Mouse (Mus musculus): Measurements from ENCODE around the gene Baz2b. TPM values are rescaled to one million over a fixed set of nuclear protein-coding genes. Genes with fewer than 3 reads are reported as not detected.
A peak's percentile ranks its signal among the peaks of the same experiment; 100 is the strongest.
"Not testable (repeated sequence)": the region's sequence is repeated elsewhere in the genome, so short reads cannot be mapped to it uniquely, and the experiment has no call there.

Baz2b gene
- polyA plus RNA-seq, 1 experiment from 2014 or later = 105 TPM

- Histone ChIP-seq H3K9ac (no peak overlapping the region), H3K9me3 (no peaks in the 10 kb centered on the region), H3K4me3 (no peak overlapping the region), H3K27ac (no peak overlapping the region), H3K27me3 (no peaks in the 10 kb centered on the region), H3K4me2 (no peak overlapping the region), H3K4me1 (replicated peaks) (no peaks in the 10 kb centered on the region), H3K36me3 (no peaks in the 10 kb centered on the region)
- 42% methylated on average over 5 of the region's 5 CpGs for WGBS
- ATAC-seq (ENCODE audit: low FRiP score) = no peak
Observed at GRCm38 (mm10) chr2:60148651-60149050, 61.0 kb downstream of the Baz2b start.

GRCm38 (mm10) chr2:60147428-60147827 lies 62.2 kb downstream of the Baz2b start:
- no peak overlapping the region for H3K9ac ChIP-seq
- no peaks in the 10 kb centered on the region for H3K4me1 ChIP-seq (replicated peaks)
- no peak overlapping the region for H3K4me2 ChIP-seq
- no peak overlapping the region for H3K27ac ChIP-seq
- no peaks in the 10 kb centered on the region for H3K36me3 ChIP-seq
- 37% methylated on average over 3 of the region's 3 CpGs for WGBS
- no peaks in the 10 kb centered on the region for H3K9me3 ChIP-seq
- ATAC-seq (ENCODE audit: low FRiP score) = no peak
- H3K4me3 ChIP-seq = no peak overlapping the region
- no peaks in the 10 kb centered on the region for H3K27me3 ChIP-seq

DNA sequence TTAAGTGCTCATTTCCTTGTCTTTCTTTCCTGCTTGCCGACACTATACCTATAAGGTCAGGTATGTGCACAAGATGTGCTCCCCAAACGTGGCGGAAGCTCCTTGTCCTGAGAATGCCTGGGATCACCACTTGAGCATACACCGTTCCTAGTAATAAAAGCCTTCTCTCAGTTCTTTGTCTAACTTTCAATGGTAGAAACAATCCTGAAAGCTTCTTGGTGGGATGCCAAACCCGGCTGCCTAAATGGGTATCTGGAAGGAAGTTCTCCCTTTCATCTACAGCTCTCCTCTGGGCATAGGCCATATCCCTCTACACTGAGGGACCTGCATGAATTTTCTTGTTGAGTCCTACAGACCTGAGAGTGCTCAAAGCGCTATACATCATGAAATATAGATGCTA lies 63.9 kb downstream of the Baz2b start:
- no peaks in the 10 kb centered on the region for H3K36me3 ChIP-seq
- no peak overlapping the region for H3K4me3 ChIP-seq
- H3K9me3 ChIP-seq = no peaks in the 10 kb centered on the region
- H3K9ac ChIP-seq = no peak overlapping the region
- no peak for ATAC-seq (ENCODE audit: low FRiP score)
- no peak overlapping the region for H3K4me2 ChIP-seq
- H3K4me1 ChIP-seq (replicated peaks) = no peaks in the 10 kb centered on the region
- 44% methylated on average over 6 of the region's 6 CpGs for WGBS
- no peaks in the 10 kb centered on the region for H3K27me3 ChIP-seq
- no peak overlapping the region for H3K27ac ChIP-seq

GRCm38 (mm10) chr2:60143383-60143782 lies 66.3 kb downstream of the Baz2b start:
- H3K27ac ChIP-seq = no peak overlapping the region
- H3K27me3 ChIP-seq = no peaks in the 10 kb centered on the region
- 62% methylated on average over 5 of the region's 5 CpGs for WGBS
- H3K4me1 ChIP-seq (replicated peaks) = no peaks in the 10 kb centered on the region
- H3K9ac ChIP-seq = no peak overlapping the region
- H3K9me3 ChIP-seq = no peaks in the 10 kb centered on the region
- no peak for ATAC-seq (ENCODE audit: low FRiP score)
- no peaks in the 10 kb centered on the region for H3K36me3 ChIP-seq
- H3K4me3 ChIP-seq = no peak overlapping the region
- no peak overlapping the region for H3K4me2 ChIP-seq

DNA sequence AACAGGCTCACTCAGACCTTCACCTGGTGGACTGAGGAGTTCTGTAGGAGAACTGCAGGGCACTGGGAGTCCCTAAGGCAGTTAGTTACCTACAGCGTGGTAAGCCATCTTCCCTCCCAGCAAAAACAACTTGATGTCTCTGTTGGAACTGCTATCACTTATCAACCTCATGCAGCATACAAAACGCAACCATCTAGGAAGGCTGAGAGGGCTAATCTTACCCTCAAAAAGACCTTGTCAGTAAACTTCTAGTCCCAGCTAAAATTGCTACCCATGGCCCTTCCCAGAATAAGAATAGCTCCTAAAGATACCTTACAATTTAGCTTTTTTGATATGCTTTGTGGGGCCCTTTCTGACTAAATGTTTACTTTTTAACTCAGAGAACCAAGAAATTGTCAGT lies 67.4 kb downstream of the Baz2b start:
- no peaks in the 10 kb centered on the region for H3K9me3 ChIP-seq
- no peaks in the 10 kb centered on the region for H3K36me3 ChIP-seq
- H3K4me2 ChIP-seq = no peak overlapping the region
- ATAC-seq (ENCODE audit: low FRiP score) = no peak
- 88% methylated on average over 2 of the region's 2 CpGs for WGBS
- H3K4me1 ChIP-seq (replicated peaks) = no peaks in the 10 kb centered on the region
- no peaks in the 10 kb centered on the region for H3K27me3 ChIP-seq
- no peak overlapping the region for H3K4me3 ChIP-seq
- H3K9ac ChIP-seq = no peak overlapping the region
- H3K27ac ChIP-seq = no peak overlapping the region

DNA sequence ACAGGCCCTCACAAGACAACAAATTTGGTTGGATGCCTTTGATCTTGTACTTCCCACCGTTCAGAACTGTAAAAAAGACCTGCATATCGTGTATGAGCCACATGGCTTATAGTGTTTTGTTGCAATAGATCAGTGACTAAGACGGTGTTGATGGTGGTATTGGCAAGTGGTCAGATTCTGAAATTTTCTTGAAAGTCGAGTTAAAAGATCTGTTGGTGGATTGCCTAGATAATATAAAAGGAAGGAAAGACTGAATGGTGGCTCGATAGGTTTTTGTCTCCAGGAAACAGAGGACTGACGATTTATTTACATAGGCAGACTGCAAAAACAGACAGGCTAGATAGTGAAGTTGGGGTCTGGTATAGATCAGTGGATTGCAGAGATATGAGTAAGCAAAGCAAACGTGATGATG lies 70.9 kb downstream of the Baz2b start:
- Histone ChIP-seq H3K27me3 (no peaks in the 10 kb centered on the region), H3K9me3 (no peaks in the 10 kb centered on the region), H3K27ac (no peak overlapping the region), H3K36me3 (no peaks in the 10 kb centered on the region), H3K4me2 (no peak overlapping the region), H3K9ac (no peak overlapping the region), H3K4me1 (replicated peaks) (no peaks in the 10 kb centered on the region), H3K4me3 (no peak overlapping the region)
- 77% methylated on average over 7 of the region's 7 CpGs for WGBS
- no peak for ATAC-seq (ENCODE audit: low FRiP score)

DNA sequence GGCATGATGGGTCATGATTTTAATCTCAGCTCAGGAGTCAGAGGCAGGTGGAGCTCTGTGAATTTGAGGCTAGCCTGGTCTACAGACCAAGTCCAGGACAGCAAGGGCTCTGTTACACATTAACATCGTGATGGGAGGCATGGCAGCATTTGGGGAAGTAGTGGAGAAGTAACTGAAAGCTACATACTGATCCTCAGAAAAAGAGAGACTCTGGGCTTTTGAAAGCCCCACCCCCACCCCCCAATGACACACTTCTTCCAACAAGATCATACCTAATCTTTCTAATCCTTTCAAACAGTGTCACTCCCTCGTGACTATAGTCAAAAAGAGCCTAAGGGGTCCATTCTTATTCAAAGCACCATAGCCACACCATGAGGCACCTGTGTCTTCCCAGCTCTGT lies 73.8 kb downstream of the Baz2b start:
- no peak for ATAC-seq (ENCODE audit: low FRiP score)
- no peak overlapping the region for H3K4me3 ChIP-seq
- WGBS = 67% methylated on average over 2 of the region's 2 CpGs
- no peaks in the 10 kb centered on the region for H3K9me3 ChIP-seq
- H3K36me3 ChIP-seq = no peaks in the 10 kb centered on the region
- H3K4me1 ChIP-seq (replicated peaks) = no peaks in the 10 kb centered on the region
- H3K4me2 ChIP-seq = no peak overlapping the region
- H3K27ac ChIP-seq = no peak overlapping the region
- H3K27me3 ChIP-seq = no peaks in the 10 kb centered on the region
- no peak overlapping the region for H3K9ac ChIP-seq

GRCm38 (mm10) chr2:60134958-60135357 lies 74.7 kb downstream of the Baz2b start:
- H3K27ac ChIP-seq; H3K4me1 ChIP-seq (replicated peaks); H3K9ac ChIP-seq; H3K36me3 ChIP-seq; H3K9me3 ChIP-seq; H3K27me3 ChIP-seq; H3K4me3 ChIP-seq; ATAC-seq (ENCODE audit: low FRiP score); H3K4me2 ChIP-seq: not testable (repeated sequence)
- WGBS = 92% methylated on average over 7 of the region's 7 CpGs

- 80% methylated on average over 2 of the region's 2 CpGs for WGBS
- H3K4me1 ChIP-seq (replicated peaks) = no peaks in the 10 kb centered on the region
Observed at GRCm38 (mm10) chr2:60133072-60133471, 76.6 kb downstream of the Baz2b start.

GRCm38 (mm10) chr2:60132269-60133042 lies 77.2 kb downstream of the Baz2b start:
- 74% methylated on average over 10 of the region's 10 CpGs for WGBS
- H3K27me3 ChIP-seq = no peaks in the 10 kb centered on the region
- no peaks in the 10 kb centered on the region for H3K36me3 ChIP-seq
- ATAC-seq (ENCODE audit: low FRiP score) = no peak
- H3K4me1 ChIP-seq (replicated peaks) = no peaks in the 10 kb centered on the region
- H3K4me2 ChIP-seq = no peak overlapping the region
- H3K9ac ChIP-seq = no peak overlapping the region
- no peak overlapping the region for H3K4me3 ChIP-seq
- no peak overlapping the region for H3K27ac ChIP-seq
- no peaks in the 10 kb centered on the region for H3K9me3 ChIP-seq

More at GRCm38 (mm10) chr2:60133072-60133471, 76.6 kb downstream of the Baz2b start:
- Histone ChIP-seq H3K9me3 (no peaks in the 10 kb centered on the region), H3K4me2 (no peak overlapping the region), H3K4me3 (no peak overlapping the region), H3K27ac (no peak overlapping the region), H3K9ac (no peak overlapping the region), H3K36me3 (no peaks in the 10 kb centered on the region), H3K27me3 (no peaks in the 10 kb centered on the region)
- ATAC-seq (ENCODE audit: low FRiP score) = 0 out of 2 replicates have a peak, but pooled peaks have one; percentile 24

DNA sequence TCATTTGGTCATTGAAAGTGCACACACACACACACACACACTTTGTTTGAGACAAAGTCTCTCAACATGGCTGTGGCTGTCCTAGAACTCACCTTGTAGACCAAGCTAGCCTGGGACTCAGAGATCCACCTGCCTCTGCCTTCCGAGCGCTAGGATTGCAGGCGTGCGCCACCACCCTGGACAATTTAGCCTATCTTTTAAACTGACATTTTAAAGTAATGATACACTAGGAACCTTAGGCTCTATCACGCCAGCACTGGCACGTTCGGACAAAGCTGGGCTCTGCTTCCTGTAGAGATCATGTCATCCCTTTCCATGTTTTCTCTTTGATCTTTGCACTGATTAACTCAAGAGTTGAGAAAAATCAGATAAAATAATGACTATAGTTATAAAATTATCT lies 81.0 kb downstream of the Baz2b start:
- Histone ChIP-seq H3K9ac (no peak overlapping the region), H3K27ac (no peak overlapping the region), H3K4me3 (no peak overlapping the region), H3K4me2 (no peak overlapping the region), H3K9me3 (no peaks in the 10 kb centered on the region), H3K27me3 (no peaks in the 10 kb centered on the region), H3K36me3 (no peaks in the 10 kb centered on the region), H3K4me1 (replicated peaks) (peaks cover 8% of the 10 kb centered on the region)
- WGBS = 92% methylated on average over 7 of the region's 7 CpGs
- ATAC-seq (ENCODE audit: low FRiP score) = no peak

- Histone ChIP-seq H3K4me2 (peak overlapping the region; percentile 60), H3K36me3 (no peaks in the 10 kb centered on the region), H3K4me3 (peak overlapping the region; percentile 25), H3K27me3 (no peaks in the 10 kb centered on the region), H3K27ac (peak overlapping the region; percentile 74), H3K9ac (peak overlapping the region; percentile 58), H3K4me1 (replicated peaks) (peaks cover 14% of the 10 kb centered on the region), H3K9me3 (no peaks in the 10 kb centered on the region)
- WGBS = 5% methylated on average over 7 of the region's 7 CpGs
- ATAC-seq (ENCODE audit: low FRiP score) = peak; percentile 63
Observed at GRCm38 (mm10) chr2:60126831-60127230, 82.8 kb downstream of the Baz2b start.

- Histone ChIP-seq H3K4me1 (replicated peaks) (peaks cover 17% of the 10 kb centered on the region), H3K36me3 (no peaks in the 10 kb centered on the region), H3K9ac (peak overlapping the region; percentile 98), H3K9me3 (no peaks in the 10 kb centered on the region), H3K27ac (peak overlapping the region; percentile 100), H3K27me3 (no peaks in the 10 kb centered on the region), H3K4me3 (peak overlapping the region; percentile 85), H3K4me2 (peak overlapping the region; percentile 60)
- WGBS = 6% methylated on average over 8 of the region's 8 CpGs
- no peak for ATAC-seq (ENCODE audit: low FRiP score)
Observed at GRCm38 (mm10) chr2:60126292-60126691, 83.3 kb downstream of the Baz2b start.

All from hindbrain, embryonic 13.5 days (tissue).